Mouse (Mus musculus) ES-E14 (cell line): ENCODE measurements around the gene Lcn2. TPM values are rescaled to one million over a fixed set of nuclear protein-coding genes. Genes with fewer than 3 reads are reported as not detected.

Source experiments
- DNase-seq: peaks from one replicate; pipeline ENCODE4 v3.0.0-alpha.2; 2013; ENCODE audit warnings: low read depth, low spot score
- H3K27ac ChIP-seq: 2 replicates; pipeline ENCODE4 v1.5.1; 2012; ENCODE audit warnings: low read depth, mild to moderate bottlenecking, low read length, moderate library complexity, mixed read lengths; ENCODE audit not compliant: poor library complexity, insufficient read depth, severe bottlenecking
- H3K36me3 ChIP-seq: 2 replicates; pipeline ENCODE4 v1.6.1; 2012; ENCODE audit warnings: mild to moderate bottlenecking, low read length, moderate library complexity, mixed read lengths; ENCODE audit not compliant: control insufficient read depth, poor library complexity, insufficient read depth, severe bottlenecking
- H3K4me1 ChIP-seq, 2 experiments: fragments of 150-350 bp in 1 of 2; sonication (generic) in 1 of 2; 2 replicates each; pipeline ENCODE4 v1.6.1; 2012; ENCODE audit warnings: low read length in 2 of 2, mild to moderate bottlenecking in 1 of 2, mixed read lengths in 1 of 2; ENCODE audit not compliant: control insufficient read depth in 2 of 2, insufficient read depth in 2 of 2, poor library complexity in 1 of 2
- H3K4me3 ChIP-seq, 2 experiments: fragments of 150-350 bp in 1 of 2; sonication (generic) in 1 of 2; 2 replicates each; pipeline ENCODE4 v1.5.1; 2012; ENCODE audit warnings: low read length in 2 of 2, low read depth in 1 of 2, mild to moderate bottlenecking in 1 of 2, mixed read lengths in 1 of 2; ENCODE audit not compliant: insufficient read depth in 1 of 2, poor library complexity in 1 of 2, severe bottlenecking in 1 of 2
- H3K9ac ChIP-seq: 2 replicates; pipeline ENCODE4 v1.6.1; 2012; ENCODE audit warnings: low read depth, mild to moderate bottlenecking, low read length, mixed read lengths; ENCODE audit not compliant: poor library complexity, insufficient read depth, severe bottlenecking
- H3K9me3 ChIP-seq: fragments of 150-350 bp; sonication (generic); 2 replicates; pipeline ENCODE4 v1.6.1; 2012; ENCODE audit warnings: low read depth, mild to moderate bottlenecking, low read length; ENCODE audit not compliant: control insufficient read depth, insufficient read depth
- CHD2 ChIP-seq: IDR thresholded peaks from 2 replicates; pipeline ENCODE4 v1.6.1; 2014; ENCODE audit warnings: mild to moderate bottlenecking, low read depth, low read length, inconsistent platforms
- HCFC1 ChIP-seq: IDR thresholded peaks from 2 replicates; pipeline ENCODE4 v1.6.1; 2012; ENCODE audit warnings: low read length, inconsistent platforms, borderline replicate concordance; ENCODE audit not compliant: insufficient read depth
- MAFK ChIP-seq: IDR thresholded peaks from 2 replicates; pipeline ENCODE4 v1.6.1; 2014; ENCODE audit warnings: mild to moderate bottlenecking, low read depth, low read length, inconsistent platforms; ENCODE audit not compliant: insufficient read depth
- ZC3H11A ChIP-seq: IDR thresholded peaks from 2 replicates; pipeline ENCODE4 v1.6.1; 2012; ENCODE audit warnings: low read depth, mild to moderate bottlenecking, inconsistent platforms, low read length, borderline replicate concordance
- ZNF384 ChIP-seq: IDR thresholded peaks from 2 replicates; pipeline ENCODE4 v1.6.1; 2012; ENCODE audit warnings: low read depth, low read length, inconsistent platforms
- in situ Hi-C, 2 experiments: fragments of 600-800 bp; cut with MboI; formaldehyde crosslinking; loops; one replicate each; pipeline ENCODE4 v1.15.1; 2025; ENCODE audit warnings: low sequenced_read_pairs in 2 of 2, inconsistent platforms in 1 of 2; ENCODE audit not compliant: unreplicated experiment in 2 of 2
- total RNA-seq: library from RNA; depleted of rRNA; stranded (reverse); fragments of 300-350 nt; gene quantifications from 2 replicates; pipeline ENCODE4 v1.2.3, GENCODE M21; 2012

Gene Lcn2
- total RNA-seq, 1 experiment, result not detected

GRCm38 (mm10) chr2:32374191-32374590 is 13.9 kb downstream of the Lcn2 start:
- no peak overlapping the region for H3K4me3 ChIP-seq
- in situ Hi-C loops, result no loop called here
- no peaks in the 10 kb centered on the region for H3K9me3 ChIP-seq
- peaks cover 31% of the 10 kb centered on the region for H3K36me3 ChIP-seq
- H3K4me1 ChIP-seq, result peaks cover 2% of the 10 kb centered on the region in 2 experiments; a peak in 1 of 4 replicates
- TF ChIP-seq HCFC1 (no peak), ZC3H11A (no peak), MAFK (no peak), CHD2 (no peak)
- H3K9ac ChIP-seq, result no peak overlapping the region
- DNase-seq, result no peak
- H3K27ac ChIP-seq, result no peak overlapping the region

- H3K9ac ChIP-seq, result no peak overlapping the region
- DNase-seq, result no peak
- TF ChIP-seq ZNF384 (no peak), HCFC1 (no peak), CHD2 (no peak), MAFK (no peak), ZC3H11A (no peak)
- H3K4me1 ChIP-seq, result peaks cover 2% of the 10 kb centered on the region in 2 experiments; a peak in 1 of 4 replicates
- no peak overlapping the region for H3K4me3 ChIP-seq
- peaks cover 12% of the 10 kb centered on the region; the same call in 1 of the 2 replicates for H3K36me3 ChIP-seq
- H3K9me3 ChIP-seq, result no peaks in the 10 kb centered on the region
- no peak overlapping the region for H3K27ac ChIP-seq
- in situ Hi-C loops, result no loop called here
Measured at GRCm38 (mm10) chr2:32367315-32367714, 20.7 kb downstream of the Lcn2 start.

GRCm38 (mm10) chr2:32364121-32364520 is 23.9 kb downstream of the Lcn2 start:
- TF ChIP-seq ZC3H11A (no peak), HCFC1 (no peak), ZNF384 (no peak), CHD2 (no peak), MAFK (no peak)
- no peak overlapping the region for H3K4me3 ChIP-seq
- no peak for DNase-seq
- peaks cover 0 to 2% of the 10 kb centered on the region in 2 experiments; a peak in 1 of 4 replicates for H3K4me1 ChIP-seq
- peaks cover 2% of the 10 kb centered on the region; the same call in 1 of the 2 replicates for H3K36me3 ChIP-seq
- in situ Hi-C loops, result no loop called here
- H3K27ac ChIP-seq, result no peak overlapping the region
- H3K9ac ChIP-seq, result no peak overlapping the region
- no peaks in the 10 kb centered on the region for H3K9me3 ChIP-seq

- DNase-seq, result no peak
- peaks cover 0 to 2% of the 10 kb centered on the region in 2 experiments; a peak in 1 of 4 replicates for H3K4me1 ChIP-seq
- H3K9ac ChIP-seq, result peak overlapping the region; percentile 56
- no peaks in the 10 kb centered on the region for H3K9me3 ChIP-seq
- in situ Hi-C loops, result no loop called here
- TF ChIP-seq ZC3H11A (no peak), MAFK (no peak), CHD2 (no peak), ZNF384 (no peak), HCFC1 (0 out of 2 replicates have a peak, but pooled peaks have one; percentile 2)
- H3K36me3 ChIP-seq, result peaks cover 2% of the 10 kb centered on the region; the same call in 1 of the 2 replicates
- no peak overlapping the region for H3K27ac ChIP-seq
- peak overlapping the region; percentile 67 to 79 for H3K4me3 ChIP-seq
Measured at GRCm38 (mm10) chr2:32363376-32364106, 24.5 kb downstream of the Lcn2 start.
